ENCODE assay signal across 8 mouse cellular contexts in genomic region chr11:87404111-87404853, GRCm38 (mm10). TPM values are rescaled to one million over a fixed set of nuclear protein-coding genes. Genes with fewer than 3 reads are reported as not detected.
A peak's percentile ranks its signal among the peaks of the same experiment; 100 is the strongest.
DNase-seq lines count a peak whose midpoint lies in the region; ATAC-seq and TF ChIP-seq lines count a peak whose summit lies in the region.

No protein-coding gene starts in this region.

- H3K27ac ChIP-seq in forebrain, embryonic 15.5 days (replicated peaks): peak overlapping the region; percentile 91
- peak overlapping the region; percentile 97 for H3K27ac ChIP-seq in layer of hippocampus, adult 2 months
- peak overlapping the region; percentile 97 for H3K27ac ChIP-seq in lung, embryonic 14.5 days (ENCODE audit: low read depth)
- peak overlapping the region; percentile 97 for H3K27ac ChIP-seq in olfactory bulb, adult 2 months (ENCODE audit: insufficient read depth, low read depth, low read length)
- H3K27ac ChIP-seq in thymus, adult 2 months (ENCODE audit: control insufficient read depth, insufficient read depth, low read length): peak overlapping the region; percentile 61

- TF ChIP-seq CTCF in layer of hippocampus, adult 2 months (conservative IDR thresholded peaks at IDR 0.05): peak; percentile 15; the same call in 1 of the 2 replicates
- TF ChIP-seq CTCF in lung, embryonic 14.5 days (IDR thresholded peaks at IDR 0.05; ENCODE audit: low read depth): no peak
- TF ChIP-seq CTCF in olfactory bulb, adult 2 months (IDR thresholded peaks at IDR 0.05; ENCODE audit: insufficient read depth, low read depth, low read length): peak; percentile 7; the same call in 1 of the 2 replicates
- no peak for TF ChIP-seq CTCF in thymus, adult 2 months (IDR thresholded peaks at IDR 0.05; ENCODE audit: borderline replicate concordance, control insufficient read depth, extremely low read depth, insufficient read depth, low read length, poor library complexity)

- DNase-seq in ES-CJ7 (ENCODE audit: low read depth, low spot score): peak; percentile 98
- DNase-seq in cerebellum, adult 11 months: peak; percentile 97
- DNase-seq in heart, postnatal 36 days: peak; percentile 98 to 99
- peak; percentile 94 to 98 for DNase-seq in layer of hippocampus, adult 2 months (ENCODE audit: low spot score in 2 of 2)
- peak; percentile 99 for DNase-seq in lung, embryonic 14.5 days
- peak; percentile 99 for DNase-seq in thymus, adult 2 months

- H3K4me3 ChIP-seq in forebrain, embryonic 15.5 days: peak overlapping the region; percentile 52
- H3K4me3 ChIP-seq in layer of hippocampus, adult 2 months: peak overlapping the region; percentile 59
- H3K4me3 ChIP-seq in lung, embryonic 14.5 days (ENCODE audit: low read depth, low read length): peak overlapping the region; percentile 63
- H3K4me3 ChIP-seq in olfactory bulb, adult 2 months (ENCODE audit: insufficient read depth, low read depth, low read length): peak overlapping the region; percentile 71
- peak overlapping the region; percentile 54 for H3K4me3 ChIP-seq in thymus, adult 2 months (ENCODE audit: control insufficient read depth, insufficient read depth, low read length)

- H3K4me2 ChIP-seq in forebrain, embryonic 15.5 days (replicated peaks): peak overlapping the region; percentile 48
- peak overlapping the region; percentile 75 for H3K4me2 ChIP-seq in lung, embryonic 14.5 days

- no peaks in the 10 kb centered on the region for H3K9me3 ChIP-seq in forebrain, embryonic 15.5 days
- H3K9me3 ChIP-seq in lung, embryonic 14.5 days (ENCODE audit: low read depth, low read length): no peaks in the 10 kb centered on the region

- TF ChIP-seq POLR2A in olfactory bulb, adult 2 months (IDR thresholded peaks at IDR 0.05; ENCODE audit: insufficient read depth, low read depth, low read length): peak; percentile 86
- TF ChIP-seq POLR2A in thymus, adult 2 months (IDR thresholded peaks at IDR 0.05; ENCODE audit: control insufficient read depth, extremely low read depth, insufficient read depth, low read length, poor library complexity): peak; percentile 51

- no peaks in the 10 kb centered on the region for H3K27me3 ChIP-seq in forebrain, embryonic 15.5 days
- H3K27me3 ChIP-seq in lung, embryonic 14.5 days (ENCODE audit: insufficient read depth, low read length): no peaks in the 10 kb centered on the region
- H3K27me3 ChIP-seq in thymus, adult 2 months (ENCODE audit: control insufficient read depth, insufficient read depth, low read length): no peaks in the 10 kb centered on the region

- intact Hi-C loops in heart, postnatal 36 days (cut with DNase I): loop anchor here (2.0 kb wide), 1 partner anchor 17 kb away; no protein-coding TSS in a partner anchor

- peak overlapping the region; percentile 60 for H3K9ac ChIP-seq in forebrain, embryonic 15.5 days (replicated peaks)
- peak overlapping the region; percentile 83 for H3K9ac ChIP-seq in lung, embryonic 14.5 days

- H3K4me1 ChIP-seq in forebrain, embryonic 15.5 days: peaks cover 5% of the 10 kb centered on the region
- H3K4me1 ChIP-seq in lung, embryonic 14.5 days (ENCODE audit: insufficient read depth): no peaks in the 10 kb centered on the region; the same call in 1 of the 2 replicates
- peaks cover 7% of the 10 kb centered on the region for H3K4me1 ChIP-seq in olfactory bulb, adult 2 months (ENCODE audit: control insufficient read depth, insufficient read depth, low read length)
- peaks cover 5% of the 10 kb centered on the region for H3K4me1 ChIP-seq in thymus, adult 2 months (replicated peaks; ENCODE audit: control insufficient read depth, insufficient read depth, low read length)

- peak; percentile 92 for ATAC-seq in forebrain, embryonic 15.5 days (replicated peaks)
- peak; percentile 93 for ATAC-seq in lung, embryonic 14.5 days (ENCODE audit: insufficient read depth)

- WGBS in forebrain, embryonic 15.5 days: 3% methylated on average over 58 of the region's 58 CpGs
- 1% methylated on average over 58 of the region's 58 CpGs for WGBS in lung, embryonic 14.5 days
- WGBS in olfactory bulb, adult 2 months: 1% methylated on average over 58 of the region's 58 CpGs
- WGBS in thymus, adult 2 months: 3% methylated on average over 58 of the region's 58 CpGs

- no peaks in the 10 kb centered on the region for H3K36me3 ChIP-seq in forebrain, embryonic 15.5 days
- no peaks in the 10 kb centered on the region for H3K36me3 ChIP-seq in lung, embryonic 14.5 days (ENCODE audit: insufficient read depth)
- H3K36me3 ChIP-seq in thymus, adult 2 months (ENCODE audit: control insufficient read depth, insufficient read depth, low read length): no peaks in the 10 kb centered on the region

RNA-seq across cellular contexts. Expression of gene Rad51c, which starts 0.5 kb away (rescaled TPM):
- 6.6 and 7.2 TPM in 2 replicates for polyA plus RNA-seq in forebrain, embryonic 15.5 days (2015; fragmentation: Nextera tagmentation; extraction: Ambion mirVana)
- 1 to 10 TPM; 1.1 to 1.3 TPM for total RNA-seq in heart, postnatal 36 days (2021)
- 1 to 10 TPM; 4.0 to 4.2 TPM for total RNA-seq in layer of hippocampus, adult 2 months (2021)
- 9.9 and 11.0 TPM in 2 replicates for polyA plus RNA-seq in lung, embryonic 14.5 days (2014; fragmentation: Nextera tagmentation; extraction: Ambion mirVana)
- polyA plus RNA-seq in olfactory bulb, adult 2 months (2012; ENCODE audit: insufficient read depth, insufficient read length, low replicate concordance, missing spikeins): not detected in 2 replicates
- polyA plus RNA-seq in thymus, adult 2 months (2012; rRNA removed): 2.5 and 3.1 TPM in 2 replicates

RNA-seq across cellular contexts. Expression of gene Tex14, which starts 0.6 kb away (rescaled TPM):
- polyA plus RNA-seq in forebrain, embryonic 15.5 days (2015; fragmentation: Nextera tagmentation; extraction: Ambion mirVana): 0.31 TPM in 1 of 2 replicates, not detected in the other
- total RNA-seq in heart, postnatal 36 days (2021): under 1 TPM in 1 of 2 experiments, not detected in 1; 0.33 TPM
- total RNA-seq in layer of hippocampus, adult 2 months (2021): under 1 TPM; 0.20 to 0.26 TPM
- 0.21 and 0.72 TPM in 2 replicates for polyA plus RNA-seq in lung, embryonic 14.5 days (2014; fragmentation: Nextera tagmentation; extraction: Ambion mirVana)
- not detected in 2 replicates for polyA plus RNA-seq in olfactory bulb, adult 2 months (2012; ENCODE audit: insufficient read depth, insufficient read length, low replicate concordance, missing spikeins)
- 0.55 and 0.99 TPM in 2 replicates for polyA plus RNA-seq in thymus, adult 2 months (2012; rRNA removed)

RNA-seq across cellular contexts. Expression of gene Ppm1e, which starts 45.5 kb away (rescaled TPM):
- 26.3 and 26.4 TPM in 2 replicates for polyA plus RNA-seq in forebrain, embryonic 15.5 days (2015; fragmentation: Nextera tagmentation; extraction: Ambion mirVana)
- total RNA-seq in heart, postnatal 36 days (2021): 1 to 10 TPM; 7.7 to 7.8 TPM
- total RNA-seq in layer of hippocampus, adult 2 months (2021): 100 to 1,000 TPM; 249 to 267 TPM
- polyA plus RNA-seq in lung, embryonic 14.5 days (2014; fragmentation: Nextera tagmentation; extraction: Ambion mirVana): 1.6 and 2.2 TPM in 2 replicates
- polyA plus RNA-seq in olfactory bulb, adult 2 months (2012; ENCODE audit: insufficient read depth, insufficient read length, low replicate concordance, missing spikeins): 159 and 312 TPM in 2 replicates
- 3.6 and 4.2 TPM in 2 replicates for polyA plus RNA-seq in thymus, adult 2 months (2012; rRNA removed)

Comparison
In these comparisons a context has a peak if more than half of its experiments do, and no peak if none do; other contexts are left out.
1. Peak in every context shown above with its lines: DNase-seq, ATAC-seq, H3K4me3 ChIP-seq and H3K27ac ChIP-seq.
2. CTCF ChIP-seq: peak in layer of hippocampus, adult 2 months (single experiment) and olfactory bulb, adult 2 months (single experiment); none in lung, embryonic 14.5 days (single experiment) and thymus, adult 2 months (single experiment).